In the genomic region with DNA sequence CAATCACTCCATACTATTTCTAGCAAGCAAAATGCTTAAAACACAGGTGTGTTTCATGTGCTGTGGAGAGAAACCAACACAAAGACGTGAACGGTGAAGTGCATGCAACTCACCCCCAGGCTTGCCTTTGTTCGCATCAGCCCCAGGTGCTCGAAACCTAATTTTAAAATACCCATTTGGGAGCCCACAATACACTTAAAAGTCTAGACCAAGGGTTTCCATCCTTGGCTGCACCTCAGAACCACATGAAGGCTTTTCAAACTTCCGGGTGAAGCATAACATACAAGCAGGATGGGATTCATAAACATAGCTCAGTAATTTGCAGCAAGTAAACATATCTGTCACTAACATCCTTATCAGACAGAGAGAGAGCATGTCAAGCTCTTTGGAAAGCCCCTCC, we compare ENCODE assay signal across 1 mouse cellular context.
A peak's percentile ranks its signal among the peaks of the same experiment; 100 is the strongest.
TF ChIP-seq lines count a peak whose summit lies in the region.

No protein-coding gene starts in this region.

TF ChIP-seq in CH12.LX, 34 proteins besides CTCF, POLR2A, EP300 and RAD21:
- no peak for TF ChIP-seq ZNF384 (IDR thresholded peaks at IDR 0.05; ENCODE audit: low read depth, low read length)
- peak; percentile 82 for TF ChIP-seq MEF2A (IDR thresholded peaks at IDR 0.05; ENCODE audit: borderline replicate concordance, low read depth, low read length)
- TF ChIP-seq MXI1 (IDR thresholded peaks at IDR 0.05; ENCODE audit: low read depth, low read length): peak; percentile 46; the same call in 1 of the 2 replicates
- 0 out of 2 replicates have a peak, but pooled peaks have one; percentile 65 for TF ChIP-seq IRF4 (IDR thresholded peaks at IDR 0.05; ENCODE audit: low read depth, low read length)
- TF ChIP-seq ELF1 (IDR thresholded peaks at IDR 0.05; ENCODE audit: low read depth, low read length): peak; percentile 70
- peak; percentile 56 for TF ChIP-seq ETS1 (conservative IDR thresholded peaks at IDR 0.05; ENCODE audit: low read depth, low read length)
- TF ChIP-seq MYC (IDR thresholded peaks at IDR 0.05; ENCODE audit: low read depth, low read length): no peak
- peak; percentile 80 for TF ChIP-seq TCF12 (IDR thresholded peaks at IDR 0.05; ENCODE audit: low read depth, low read length)
- 0 out of 2 replicates have a peak, but pooled peaks have one; percentile 28 for TF ChIP-seq BHLHE40 (IDR thresholded peaks at IDR 0.05; ENCODE audit: low read depth, low read length)
